Mouse (Mus musculus) liver, embryonic 14.5 days (tissue): ENCODE data around the gene Tmem176a. TPM values are rescaled to one million over a fixed set of nuclear protein-coding genes. Genes with fewer than 3 reads are reported as not detected.
A peak's percentile ranks its signal among the peaks of the same experiment; 100 is the strongest.
"Not testable (repeated sequence)": the region's sequence is repeated elsewhere in the genome, so short reads cannot be mapped to it uniquely, and the experiment has no call there.

Experiments
- ATAC-seq: fragments of 200-750 bp; cut with Nextera tagmentation; 2 replicates; pipeline ENCODE4 v1.8.0; 2017; ENCODE audit warnings: moderate number of reproducible peaks, mild to moderate bottlenecking, moderate library complexity; ENCODE audit not compliant: insufficient read depth
- DNase-seq, 3 experiments: peaks; one replicate each; pipeline ENCODE4 v3.0.0-alpha.2; 2012 to 2013; ENCODE audit warnings: low read depth in 3 of 3, low spot score in 3 of 3
- H3K27ac ChIP-seq: fragments of 300-500 bp; sonication (generic); 2 replicates; pipeline ENCODE4 v1.5.1; 2014; ENCODE audit warnings: moderate library complexity, mild to moderate bottlenecking, control low read depth, inconsistent platforms
- H3K27me3 ChIP-seq: fragments of 300-500 bp; sonication (generic); 2 replicates; pipeline ENCODE4 v1.6.1; 2014; ENCODE audit warnings: mild to moderate bottlenecking, low read length, moderate library complexity; ENCODE audit not compliant: control insufficient read depth, insufficient read depth
- H3K36me3 ChIP-seq: fragments of 300-500 bp; sonication (generic); replicated peaks from 2 replicates; pipeline ENCODE4 v1.6.1; 2014; ENCODE audit warnings: low read depth; ENCODE audit not compliant: control insufficient read depth, insufficient read depth
- H3K4me1 ChIP-seq, 2 experiments: fragments of 200-500 bp in 1 of 2; fragments of 300-500 bp in 1 of 2; sonication (generic) in 1 of 2; replicated peaks; 2 replicates each; pipeline ENCODE4 v1.6.1; 2012 to 2014; ENCODE audit warnings: antibody characterized with exemption in 1 of 2, inconsistent platforms in 1 of 2, low read length in 1 of 2; ENCODE audit not compliant: control insufficient read depth in 2 of 2, insufficient read depth in 2 of 2
- H3K4me2 ChIP-seq: fragments of 300-500 bp; sonication (generic); 2 replicates; pipeline ENCODE4 v1.6.1; 2014; ENCODE audit warnings: low read depth, mild to moderate bottlenecking, control low read depth, moderate library complexity
- H3K4me3 ChIP-seq, 2 experiments: fragments of 200-500 bp in 1 of 2; fragments of 300-500 bp in 1 of 2; sonication (generic) in 1 of 2; 2 replicates each; pipeline ENCODE4 v1.5.1; 2012 to 2014; ENCODE audit warnings: low read depth in 2 of 2, low read length in 2 of 2, mild to moderate bottlenecking in 2 of 2, control low read depth in 1 of 2, inconsistent platforms in 1 of 2, moderate library complexity in 1 of 2; ENCODE audit not compliant: insufficient read depth in 1 of 2
- H3K9ac ChIP-seq: fragments of 300-500 bp; sonication (generic); replicated peaks from 2 replicates; pipeline ENCODE4 v1.6.1; 2014; ENCODE audit warnings: mild to moderate bottlenecking, control low read depth, moderate library complexity
- H3K9me3 ChIP-seq: fragments of 300-500 bp; sonication (generic); 2 replicates; pipeline ENCODE4 v1.6.1; 2016; ENCODE audit warnings: low read length, mixed read lengths; ENCODE audit not compliant: control insufficient read depth
- CTCF ChIP-seq: IDR thresholded peaks from 2 replicates; pipeline ENCODE4 v1.5.1; 2016; ENCODE audit warnings: antibody characterized with exemption, low read depth, control low read depth
- EP300 ChIP-seq: IDR thresholded peaks from 2 replicates; pipeline ENCODE4 v1.6.1; 2016; ENCODE audit warnings: antibody characterized with exemption, low read depth
- WGBS: fragments of 180-500 bp; shearing (Covaris S2); extraction: QIAGEN DNeasy Blood & Tissue Kit; methylation state at CpG from one replicate; pipeline ENCODE4 v1.1.7; 2014; ENCODE audit not compliant: insufficient replicate concordance; 5-methylcytosine and 5-hydroxymethylcytosine counted together
- polyA plus RNA-seq, 2 experiments: library from polyadenylated mRNA; depleted of rRNA in 1 of 2; stranded (reverse) in 1 of 2; unstranded in 1 of 2; fragments of >200 nt; fragmentation: Nextera tagmentation in 1 of 2; extraction: Ambion mirVana in 1 of 2; gene quantifications; 2 replicates each; pipeline versions ENCODE4 v1.2.1 to v1.2.3; 2012 to 2014

The Tmem176a gene
- polyA plus RNA-seq, 2 experiments: 34.5 to 126 TPM

GRCm38 (mm10) chr6:48809494-48810219 is 31.1 kb upstream of the Tmem176a start:
- Histone ChIP-seq H3K27me3 (no peaks in the 10 kb centered on the region), H3K9me3 (no peaks in the 10 kb centered on the region), H3K4me1 (no peaks in the 10 kb centered on the region), H3K4me2 (no peak overlapping the region), H3K4me3 (no peak overlapping the region), H3K27ac (no peak overlapping the region), H3K36me3 (no peaks in the 10 kb centered on the region), H3K9ac (no peak overlapping the region)
- DNase-seq (no peak), ATAC-seq (no peak)
- TF ChIP-seq EP300 (no peak), CTCF (no peak)
- 55% methylated on average over 3 of the region's 3 CpGs for WGBS

- Histone ChIP-seq H3K36me3 (no peaks in the 10 kb centered on the region), H3K9ac (no peak overlapping the region), H3K9me3 (no peaks in the 10 kb centered on the region), H3K27ac (no peak overlapping the region), H3K4me2 (no peak overlapping the region), H3K4me3 (no peak overlapping the region), H3K27me3 (no peaks in the 10 kb centered on the region), H3K4me1 (no peaks in the 10 kb centered on the region)
- DNase-seq (no peak), ATAC-seq (no peak)
- peak; percentile 41; the same call in 1 of the 2 replicates for TF ChIP-seq CTCF
- no peak for TF ChIP-seq EP300
These were observed 25.7 kb upstream of the Tmem176a start for GRCm38 (mm10) chr6:48815013-48815412.

DNA sequence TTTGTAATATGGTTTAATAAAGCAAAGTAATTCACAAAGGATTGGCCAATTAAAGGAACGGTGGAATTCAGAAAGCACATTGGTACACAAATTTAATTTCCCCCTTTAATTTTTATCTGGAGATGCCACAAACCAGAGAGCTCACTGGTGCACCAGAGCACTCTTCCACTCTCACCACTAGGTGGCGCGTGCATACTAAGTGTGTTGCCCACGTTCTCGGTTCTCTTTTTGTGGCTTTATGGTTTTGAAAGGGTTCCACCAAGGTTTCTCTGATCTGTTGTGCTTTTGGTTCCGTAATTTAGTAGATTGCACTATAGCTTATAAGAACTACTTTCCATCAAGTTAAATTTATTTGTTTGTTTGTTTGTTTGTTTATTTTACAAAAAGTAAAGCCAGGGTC is 22.9 kb upstream of the Tmem176a start:
- WGBS: 3% methylated on average over 6 of the region's 6 CpGs
- no peaks in the 10 kb centered on the region for H3K36me3 ChIP-seq
- H3K4me3 ChIP-seq: no peak overlapping the region
- no peak for ATAC-seq
- no peaks in the 10 kb centered on the region for H3K4me1 ChIP-seq
- H3K27ac ChIP-seq: no peak overlapping the region
- TF ChIP-seq EP300 (no peak), CTCF (peak; percentile 84)
- H3K9ac ChIP-seq: no peak overlapping the region
- no peak overlapping the region for H3K4me2 ChIP-seq
- peak; percentile 42 to 56 (median 51) for DNase-seq
- H3K27me3 ChIP-seq: no peaks in the 10 kb centered on the region
- H3K9me3 ChIP-seq: no peaks in the 10 kb centered on the region

GRCm38 (mm10) chr6:48821991-48822785 is 18.5 kb upstream of the Tmem176a start:
- 57% methylated on average over 7 of the region's 7 CpGs for WGBS

GRCm38 (mm10) chr6:48825016-48825415 is 15.7 kb upstream of the Tmem176a start:
- peak; percentile 63 for ATAC-seq
- Histone ChIP-seq H3K36me3 (no peaks in the 10 kb centered on the region), H3K27me3 (no peaks in the 10 kb centered on the region), H3K4me2 (no peak overlapping the region), H3K9me3 (no peaks in the 10 kb centered on the region), H3K9ac (no peak overlapping the region), H3K4me3 (no peak overlapping the region), H3K4me1 (peaks cover 0 to 16% of the 10 kb centered on the region in 2 experiments; a peak in 2 of 4 replicates), H3K27ac (no peak overlapping the region)
- no peak for TF ChIP-seq CTCF
- no peak for TF ChIP-seq EP300
- DNase-seq: no peak
- 46% methylated on average over 7 of the region's 7 CpGs for WGBS

More at GRCm38 (mm10) chr6:48821991-48822785, 18.5 kb upstream of the Tmem176a start:
- ATAC-seq, H3K4me2 ChIP-seq, H3K9me3 ChIP-seq, H3K9ac ChIP-seq, H3K36me3 ChIP-seq, H3K27ac ChIP-seq, H3K4me3 ChIP-seq, DNase-seq, H3K27me3 ChIP-seq: not testable (repeated sequence)
- peaks cover 0 to 12% of the 10 kb centered on the region in 2 experiments; a peak in 2 of 4 replicates for H3K4me1 ChIP-seq
